Comparison of ENCODE assay signal across 35 mouse cellular contexts in genomic region chr6:103504065-103504464, GRCm38 (mm10). TPM values are rescaled to one million over a fixed set of nuclear protein-coding genes. Genes with fewer than 3 reads are reported as not detected.
"Had no signal": no experiment of that assay in that cellular context is flagged by ENCODE, and none has a peak within 500 bp of the region (broad histone marks: within the 10 kb centered on the region; RNA-seq: fewer than 3 reads in every experiment).

No protein-coding gene starts in this region.

- ATAC-seq: hindbrain, embryonic 16.5 days; hindbrain, postnatal 0 days; inflammation-experienced regulatory T-cells, adult 6 months; intestine, embryonic 15.5 days; intestine, embryonic 16.5 days; intestine, postnatal 0 days had no signal

- H3K27me3 ChIP-seq: hindbrain, embryonic 12.5 days; hindbrain, embryonic 13.5 days; hindbrain, embryonic 15.5 days; intestine, embryonic 15.5 days; kidney, embryonic 15.5 days had no signal

- H3K4me3 ChIP-seq: heart, embryonic 12.5 days; heart, embryonic 13.5 days; heart, embryonic 15.5 days; hindbrain, embryonic 10.5 days; hindbrain, embryonic 12.5 days; hindbrain, embryonic 13.5 days; hindbrain, embryonic 15.5 days; intestine, embryonic 15.5 days; kidney, embryonic 15.5 days; layer of hippocampus, adult 2 months; left cerebral cortex, adult 2 months had no signal

- H3K4me1 ChIP-seq: heart, embryonic 12.5 days; heart, embryonic 13.5 days; heart, embryonic 15.5 days; hindbrain, embryonic 10.5 days; hindbrain, embryonic 12.5 days; intestine, embryonic 15.5 days; kidney, embryonic 15.5 days had no signal

- DNase-seq: heart, postnatal 10 days; heart, postnatal 14 days; heart, postnatal 36 days; heart, postnatal 4 days; kidney, adult 11 months; kidney, adult 18-20 months; kidney, adult 2 months; kidney, adult 8-10 months; kidney, adult 9 months; kidney, postnatal 10 days; kidney, postnatal 14 days; kidney, postnatal 25 days; kidney, postnatal 36 days; kidney, postnatal 4 days; layer of hippocampus, adult 9-11 months; layer of hippocampus, postnatal 36 days had no signal

- H3K27ac ChIP-seq: heart, embryonic 13.5 days; heart, embryonic 15.5 days; hindbrain, embryonic 10.5 days; hindbrain, embryonic 12.5 days; hindbrain, embryonic 13.5 days; hindbrain, embryonic 14.5 days; hindbrain, embryonic 15.5 days; hindbrain, postnatal 0 days; intestine, embryonic 15.5 days; kidney, embryonic 15.5 days; kidney, postnatal 0 days; layer of hippocampus, adult 2 months; left cerebral cortex, adult 2 months had no signal

RNA-seq across cellular contexts. Expression of gene Chl1, which starts 6.3 kb away (rescaled TPM):
- polyA plus RNA-seq: heart, embryonic 12.5 days; heart, postnatal 0 days had no signal
